Mouse (Mus musculus): ENCODE measurements at regions not wholly inside any gene's neighbourhood (a gene's known extent, or its start where the extent isn't known, plus 50 kb on each side); places are given as distances from the start of the nearest gene placed in this dataset.
A peak's percentile ranks its signal among the peaks of the same experiment; 100 is the strongest.

GRCm38 (mm10) chr5:119434572-119434971 is 235.9 kb upstream of the Tbx3 start:
- no peak for DNase-seq

DNA sequence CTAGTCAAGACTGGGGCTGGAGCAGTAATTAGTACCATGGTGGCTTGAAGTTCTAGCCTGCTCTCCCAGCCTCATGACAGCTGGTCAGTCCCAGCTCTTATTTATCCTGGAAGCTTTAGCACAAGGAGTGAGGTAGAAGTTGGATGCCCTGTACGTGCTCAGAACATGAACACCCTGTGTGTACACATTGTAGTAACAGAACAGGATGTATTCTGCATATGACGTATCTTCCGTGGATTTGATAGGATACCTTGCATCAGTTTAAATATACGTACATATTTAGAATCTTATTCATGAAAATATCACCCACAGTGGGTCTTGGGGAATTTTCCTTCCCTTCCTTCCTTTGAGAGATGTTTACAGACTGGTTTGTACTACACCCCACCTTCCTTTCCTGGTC is 222.0 kb upstream of the Tbx3 start:
- no peak for DNase-seq

GRCm38 (mm10) chr5:119449166-119449565 is 221.3 kb upstream of the Tbx3 start:
- no peak for DNase-seq

GRCm38 (mm10) chr5:119459751-119460150 is 210.7 kb upstream of the Tbx3 start:
- no peak for DNase-seq

DNA sequence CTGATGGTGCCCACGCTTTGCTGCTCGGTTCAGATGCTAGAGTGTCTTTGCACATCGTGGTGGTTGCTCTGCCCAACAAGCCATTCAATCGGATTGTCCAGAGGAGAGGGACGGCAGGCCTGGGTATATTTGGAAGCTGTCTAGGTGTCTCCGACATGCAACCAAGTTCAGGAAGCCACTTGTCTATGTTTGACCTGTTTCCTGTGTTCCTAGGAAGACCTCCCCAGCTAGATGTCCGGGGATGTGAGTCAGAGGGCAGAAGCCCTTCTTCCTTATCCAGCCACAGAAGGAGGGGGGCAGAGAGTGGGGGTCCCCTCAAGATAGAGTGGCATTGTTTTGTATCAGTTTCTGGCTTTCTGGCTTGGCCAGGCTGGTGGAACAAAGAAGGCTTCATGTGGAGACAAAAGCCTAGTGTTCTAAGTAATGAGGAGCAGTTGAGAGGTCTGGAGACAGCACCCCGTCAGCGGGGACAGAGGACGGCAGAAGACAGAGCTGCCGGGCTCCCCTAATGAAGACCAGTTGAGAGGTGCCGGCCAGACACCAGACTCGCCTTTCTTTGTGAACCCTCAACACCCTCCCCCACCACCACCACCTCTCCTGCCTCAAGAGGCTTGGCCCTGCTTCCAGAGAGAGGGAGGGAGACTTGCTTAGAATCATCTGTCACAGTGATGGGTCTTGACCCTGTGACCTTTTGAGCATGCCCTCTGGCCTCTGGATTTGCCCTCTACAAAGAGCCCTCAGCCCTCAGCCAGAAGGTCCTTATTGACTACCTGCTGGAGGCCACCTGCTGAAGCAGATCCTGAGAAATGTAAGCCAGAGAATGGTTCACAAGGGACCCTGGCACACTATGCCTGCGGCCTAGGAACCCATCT is 207.6 kb upstream of the Tbx3 start:
- no peak for DNase-seq

- DNase-seq, result no peak
These were observed 205.9 kb upstream of the Tbx3 start for GRCm38 (mm10) chr5:119464553-119464952.

- DNase-seq, result no peak
These were observed 203.0 kb upstream of the Tbx3 start for GRCm38 (mm10) chr5:119467346-119468085.

GRCm38 (mm10) chr5:119477926-119478325 is 192.5 kb upstream of the Tbx3 start:
- DNase-seq, result peak; percentile 45

DNA sequence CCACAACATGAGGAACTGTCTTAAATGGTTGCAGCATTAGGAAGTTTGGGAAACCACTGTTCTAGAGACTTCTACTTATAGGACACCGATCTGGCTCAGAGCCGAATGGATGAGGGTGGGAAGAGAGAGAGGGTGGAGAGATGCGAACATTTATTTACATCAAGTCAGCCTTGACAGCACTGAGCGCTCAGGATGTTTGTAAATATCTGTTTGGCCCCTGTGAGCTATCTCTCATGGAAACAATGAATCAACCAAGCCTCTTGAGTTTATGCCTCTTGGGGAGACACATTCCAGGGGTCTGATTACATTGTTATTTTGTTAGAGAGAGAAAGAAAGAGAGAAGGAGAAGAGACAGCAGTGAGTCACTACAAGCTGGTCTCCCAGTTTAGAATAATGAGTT is 192.1 kb upstream of the Tbx3 start:
- DNase-seq, result no peak

GRCm38 (mm10) chr5:119480191-119481190 is 190.0 kb upstream of the Tbx3 start:
- no peak for DNase-seq

GRCm38 (mm10) chr5:119483706-119484105 is 186.8 kb upstream of the Tbx3 start:
- DNase-seq, result no peak

GRCm38 (mm10) chr5:119486196-119486595 is 184.3 kb upstream of the Tbx3 start:
- no peak for DNase-seq

DNA sequence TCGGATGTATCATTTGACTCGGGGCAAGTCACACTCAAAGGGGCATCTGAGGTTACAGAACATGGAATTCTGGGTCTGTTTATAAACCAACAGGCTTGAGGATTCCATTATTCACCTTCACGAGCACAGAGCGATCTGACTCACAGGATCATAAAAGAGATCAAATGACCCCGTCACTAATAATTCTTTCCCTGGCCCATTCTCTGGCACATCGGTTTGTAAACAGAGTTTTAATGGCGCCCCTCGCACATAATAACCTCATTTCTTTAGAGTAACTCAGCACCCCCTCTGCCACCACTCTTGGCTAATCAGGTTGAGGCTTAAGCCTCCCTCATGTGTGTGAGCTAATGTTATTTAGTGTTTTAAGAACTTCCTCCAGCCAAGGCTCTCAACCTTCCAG is 183.3 kb upstream of the Tbx3 start:
- DNase-seq, result no peak

- no peak for DNase-seq
These were observed 173.0 kb upstream of the Tbx3 start for GRCm38 (mm10) chr5:119497501-119497900.

- DNase-seq, result no peak
These were observed 172.0 kb upstream of the Tbx3 start for GRCm38 (mm10) chr5:119498431-119498830.

GRCm38 (mm10) chr5:119507709-119508108 is 162.8 kb upstream of the Tbx3 start:
- no peak for DNase-seq

- peak; percentile 11 for DNase-seq
These were observed 151.8 kb upstream of the Tbx3 start for GRCm38 (mm10) chr5:119518506-119519252.

- no peak for DNase-seq
These were observed 146.3 kb upstream of the Tbx3 start for GRCm38 (mm10) chr5:119524171-119524570.

GRCm38 (mm10) chr5:119525960-119526359 is 144.5 kb upstream of the Tbx3 start:
- DNase-seq, result no peak

- DNase-seq, result no peak
These were observed 140.5 kb upstream of the Tbx3 start for GRCm38 (mm10) chr5:119530009-119530408.

- DNase-seq, result no peak
These were observed 135.5 kb upstream of the Tbx3 start for GRCm38 (mm10) chr5:119534946-119535345.

DNA sequence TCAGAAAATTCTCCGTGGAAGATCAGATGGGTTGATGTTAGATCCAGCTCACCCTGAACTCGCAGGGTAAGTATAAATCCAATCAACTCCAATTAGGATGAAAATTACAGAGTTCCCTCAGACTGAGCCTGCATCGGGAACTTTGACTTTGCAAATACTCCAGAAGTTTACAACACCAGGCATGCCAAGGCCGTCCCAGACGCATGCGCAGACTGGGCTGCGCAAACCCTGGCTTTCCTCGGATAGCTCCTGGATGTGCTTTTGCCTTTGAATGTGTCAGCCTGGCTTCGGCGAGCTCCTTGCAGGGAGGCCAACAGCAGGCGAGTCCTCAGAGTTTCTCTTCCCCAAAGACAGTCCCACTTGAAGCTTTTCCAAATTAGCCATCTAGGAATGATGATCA is 127.6 kb upstream of the Tbx3 start:
- no peak for DNase-seq
